Mouse (Mus musculus) testis, adult 10 weeks (tissue): ENCODE data around the gene Tpbg. TPM values are rescaled to one million over a fixed set of nuclear protein-coding genes. Genes with fewer than 3 reads are reported as not detected.

Source experiments
- polyA plus RNA-seq: library from polyadenylated mRNA; stranded (reverse); fragments of 350-450 nt; fragmentation: Illumina TruSeq; extraction: RNeasy Lipid Tissue Mini Kit (QIAGEN cat#74804); gene quantifications from one replicate; pipeline ENCODE4 v1.2.3, GENCODE M21; 2014; ENCODE audit warnings: low read depth, low replicate concordance

The Tpbg gene
- 0.22 TPM for polyA plus RNA-seq

DNA sequence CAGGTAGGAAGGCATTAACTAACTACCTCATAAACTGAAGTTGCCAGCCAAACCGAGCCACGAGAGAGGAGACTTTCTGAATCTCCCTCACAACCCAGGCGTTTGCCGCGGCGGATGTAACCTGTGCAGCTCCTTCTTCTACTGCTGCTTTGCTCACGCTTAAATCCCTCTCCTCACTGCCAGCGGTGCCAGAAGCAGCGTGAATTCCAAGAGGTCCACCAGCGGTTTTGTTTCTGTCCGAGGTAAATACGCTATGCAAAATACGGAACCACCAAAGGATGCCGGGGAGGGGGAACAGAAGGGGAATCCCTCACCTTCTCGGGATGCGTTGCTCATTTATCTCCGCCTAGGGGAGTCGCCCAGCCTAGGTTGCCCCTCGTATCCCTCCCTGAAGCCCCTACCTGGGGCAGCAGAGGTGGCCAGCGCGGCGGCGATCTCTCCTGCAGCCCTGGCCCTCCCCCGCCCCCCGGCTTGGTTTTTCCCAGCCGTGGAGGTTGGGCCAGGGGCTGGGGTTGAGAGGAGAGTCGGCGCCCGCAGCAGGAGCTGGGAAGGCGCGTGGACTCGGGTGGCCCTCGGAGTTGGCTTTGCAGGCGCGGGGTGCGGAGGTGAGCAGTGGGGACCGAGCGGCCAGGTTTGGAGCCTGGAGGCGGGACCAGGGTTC, at the start of gene Tpbg:
Gene Tpbg (plus strand): TSS at position 30 of the 661 bp plus-strand sequence.

Other genes starting within 250 kb of the Tpbg start
- gene Ibtk, start 93.0 kb upstream of the Tpbg start, polyA plus RNA-seq = 36.9 TPM